Mouse (Mus musculus) heart, adult 8-10 months (tissue): ENCODE data around the gene C1qtnf2. TPM values are rescaled to one million over a fixed set of nuclear protein-coding genes. Genes with fewer than 3 reads are reported as not detected.

ENCODE experiments used
- DNase-seq: peaks from one replicate; pipeline ENCODE4 v3.0.0; 2022; ENCODE audit warnings: low spot score
- total RNA-seq, 4 experiments: library from RNA; stranded (reverse); gene quantifications; 2 replicates each; pipeline ENCODE4 v1.2.4; 2022

The C1qtnf2 gene
- total RNA-seq, 4 experiments from 2014 or later, result 3.6 to 5.2 (median 4.0) TPM

- no peak for DNase-seq
These were observed 57.5 kb downstream of the C1qtnf2 start for GRCm38 (mm10) chr11:43531619-43532018.

- DNase-seq, result no peak
These were observed 63.0 kb downstream of the C1qtnf2 start for GRCm38 (mm10) chr11:43537074-43537473.

GRCm38 (mm10) chr11:43539863-43540262, 65.8 kb downstream of the C1qtnf2 start:
- DNase-seq, result no peak

Other genes with a start within 250 kb of the C1qtnf2 start
- gene Pttg1, start 48.0 kb upstream of the C1qtnf2 start, total RNA-seq, result 10 to 100 TPM; 77.5 to 93.9 (median 90.6) TPM
- gene Slu7, start 40.5 kb upstream of the C1qtnf2 start, total RNA-seq, result 10 to 100 TPM; 28.0 to 30.8 (median 30.1) TPM
- 1 to 10 TPM in 3 of 4 experiments, under 1 TPM in 1; 0.87 to 2.2 (median 1.4) TPM for gene Ccnjl, start 54.5 kb downstream of the C1qtnf2 start, total RNA-seq
- gene 4933415A04Rik, start 112.8 kb downstream of the C1qtnf2 start, total RNA-seq, result under 1 TPM; 0.22 to 0.57 (median 0.48) TPM
- not detected for gene Fabp6, start 127.3 kb downstream of the C1qtnf2 start, total RNA-seq
- gene Pwwp2a, start 207.7 kb downstream of the C1qtnf2 start, total RNA-seq, result 10 to 100 TPM; 13.8 to 18.4 (median 15.7) TPM